Comparison of ENCODE assay signal across 8 mouse cellular contexts in the genomic region with DNA sequence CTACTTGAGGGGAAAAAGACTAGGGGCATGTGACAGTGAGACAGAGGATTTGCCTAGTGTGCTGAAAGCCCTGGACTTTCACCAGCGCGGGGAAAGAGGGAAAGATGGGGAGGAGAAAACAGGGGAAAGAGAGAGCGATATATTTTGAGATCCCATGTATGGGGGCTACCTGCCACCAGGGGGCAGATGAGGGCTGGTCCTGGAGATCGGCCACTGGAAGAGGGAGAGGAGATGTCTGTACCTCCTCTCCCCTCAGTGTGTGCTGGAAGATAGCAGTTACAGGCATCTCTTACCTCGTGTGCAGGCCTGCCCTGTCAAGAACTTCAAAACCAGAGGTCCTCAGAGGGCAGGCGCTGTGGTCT.
DNase-seq lines count a peak whose midpoint lies in the region; ATAC-seq and TF ChIP-seq lines count a peak whose summit lies in the region.

No protein-coding gene starts in this region.

- H3K9ac ChIP-seq in ES-Bruce4 (ENCODE audit: low read depth, poor library complexity, severe bottlenecking), result no peak overlapping the region
- H3K9ac ChIP-seq in lung, postnatal 0 days (replicated peaks; ENCODE audit: low read depth), result no peak overlapping the region

- no peak for TF ChIP-seq EP300 in ES-Bruce4 (IDR thresholded peaks at IDR 0.05; ENCODE audit: insufficient read depth, low read depth, low read length)
- TF ChIP-seq EP300 in lung, postnatal 0 days (IDR thresholded peaks at IDR 0.05), result no peak

- H3K36me3 ChIP-seq in ES-Bruce4 (ENCODE audit: control insufficient read depth, insufficient read depth, low read length, poor library complexity, severe bottlenecking), result no peaks in the 10 kb centered on the region
- no peaks in the 10 kb centered on the region for H3K36me3 ChIP-seq in forebrain, embryonic 10.5 days (replicated peaks)
- no peaks in the 10 kb centered on the region for H3K36me3 ChIP-seq in lung, postnatal 0 days (ENCODE audit: insufficient read depth, low read length)

- peak overlapping the region; percentile 54 for H3K4me2 ChIP-seq in lung, postnatal 0 days (replicated peaks; ENCODE audit: low read depth, low read length)

- no peaks in the 10 kb centered on the region for H3K4me1 ChIP-seq in ES-Bruce4 (ENCODE audit: control insufficient read depth, insufficient read depth, low read length)
- H3K4me1 ChIP-seq in forebrain, embryonic 10.5 days, result peaks cover 35% of the 10 kb centered on the region
- no peaks in the 10 kb centered on the region for H3K4me1 ChIP-seq in lung, postnatal 0 days (ENCODE audit: insufficient read depth, low read depth, low read length)

- ATAC-seq in lung, postnatal 0 days, result peak; percentile 77

- 3% methylated on average over 6 of the region's 6 CpGs for WGBS in forebrain, embryonic 10.5 days
- under 1% methylated on average over 6 of the region's 6 CpGs for WGBS in lung, postnatal 0 days

- intact Hi-C loops in heart, postnatal 10 days (cut with DNase I), result loop anchor here (2.0 kb wide), 1 partner anchor 297 kb away; no protein-coding TSS in a partner anchor

- H3K9me3 ChIP-seq in ES-Bruce4 (replicated peaks; ENCODE audit: control insufficient read depth, insufficient read depth, low read length, poor library complexity, severe bottlenecking), result no peaks in the 10 kb centered on the region; the same call in 1 of the 2 replicates
- H3K9me3 ChIP-seq in forebrain, embryonic 10.5 days, result peaks cover 9% of the 10 kb centered on the region; the same call in 1 of the 2 replicates
- H3K9me3 ChIP-seq in lung, postnatal 0 days (ENCODE audit: low read length), result no peaks in the 10 kb centered on the region

- H3K4me3 ChIP-seq in ES-Bruce4 (ENCODE audit: low read depth, low read length), result peak overlapping the region; percentile 15; the same call in 1 of the 2 replicates
- peak overlapping the region; percentile 43 for H3K4me3 ChIP-seq in forebrain, embryonic 10.5 days
- H3K4me3 ChIP-seq in lung, postnatal 0 days (ENCODE audit: low read depth, low read length), result peak overlapping the region; percentile 27; the same call in 1 of the 2 replicates

- no peak overlapping the region for H3K27ac ChIP-seq in ES-Bruce4 (ENCODE audit: insufficient read depth, low read length)
- H3K27ac ChIP-seq in forebrain, embryonic 10.5 days, result no peak overlapping the region
- H3K27ac ChIP-seq in lung, postnatal 0 days (ENCODE audit: low read length), result no peak overlapping the region

- TF ChIP-seq CTCF in ES-Bruce4 (IDR thresholded peaks at IDR 0.05; ENCODE audit: low read depth, low read length), result peak; percentile 91
- TF ChIP-seq CTCF in lung, postnatal 0 days (IDR thresholded peaks at IDR 0.05), result peak; percentile 93

- TF ChIP-seq POLR2A in ES-Bruce4 (IDR thresholded peaks at IDR 0.05; ENCODE audit: insufficient read depth, low read length), result no peak

- DNase-seq in c-Kit-negative CD71-positive TER-119-positive erythroid progenitor cells, embryonic 14.5 days (ENCODE audit: low read depth, low spot score), result peak; percentile 13
- DNase-seq in forebrain, embryonic 10.5 days (ENCODE audit: extremely low spot score, low spot score), result peak; percentile 76
- peak; percentile 59 to 85 for DNase-seq in heart, postnatal 10 days
- DNase-seq in layer of hippocampus, adult 18-20 months (ENCODE audit: low spot score in 2 of 2), result peak; percentile 24 to 65
- DNase-seq in lung, postnatal 0 days (ENCODE audit: low spot score), result peak; percentile 78
- peak; percentile 49 for DNase-seq in ovary, postnatal 10 days (ENCODE audit: low spot score)
- DNase-seq in thymus, postnatal 0 days (ENCODE audit: low spot score), result peak; percentile 75

- no peaks in the 10 kb centered on the region for H3K27me3 ChIP-seq in ES-Bruce4 (ENCODE audit: control insufficient read depth, insufficient read depth, low read length, poor library complexity, severe bottlenecking)
- no peaks in the 10 kb centered on the region for H3K27me3 ChIP-seq in forebrain, embryonic 10.5 days (ENCODE audit: poor library complexity, severe bottlenecking)
- no peaks in the 10 kb centered on the region for H3K27me3 ChIP-seq in lung, postnatal 0 days (replicated peaks; ENCODE audit: insufficient read depth, low read length)

Comparison
In these comparisons a context has a peak if more than half of its experiments do, and no peak if none do; other contexts are left out.
1. DNase-seq: peak in every context shown above with its lines; median percentile 78 in lung, postnatal 0 days; 76 in forebrain, embryonic 10.5 days; 75 in thymus, postnatal 0 days; 72 in heart, postnatal 10 days; 49 in ovary, postnatal 10 days; 44 in layer of hippocampus, adult 18-20 months; 13 in c-Kit-negative CD71-positive TER-119-positive erythroid progenitor cells, embryonic 14.5 days.